Mouse (Mus musculus) neural tube, embryonic 10.5 days (tissue): ENCODE results near the gene Pbx2.
"Not testable (repeated sequence)": the region's sequence is repeated elsewhere in the genome, so short reads cannot be mapped to it uniquely, and the experiment has no call there.

ENCODE experiments used
- DNase-seq: peaks from one replicate; pipeline ENCODE4 v3.0.0-alpha.2; 2017; ENCODE audit warnings: low spot score; ENCODE audit errors: extremely low spot score

Pbx2 gene

GRCm38 (mm10) chr17:34591029-34591993, at the start of gene Pbx2:
Pbx2 (plus strand) TSS chr17:34591266.
- peak; percentile 62 for DNase-seq

DNA sequence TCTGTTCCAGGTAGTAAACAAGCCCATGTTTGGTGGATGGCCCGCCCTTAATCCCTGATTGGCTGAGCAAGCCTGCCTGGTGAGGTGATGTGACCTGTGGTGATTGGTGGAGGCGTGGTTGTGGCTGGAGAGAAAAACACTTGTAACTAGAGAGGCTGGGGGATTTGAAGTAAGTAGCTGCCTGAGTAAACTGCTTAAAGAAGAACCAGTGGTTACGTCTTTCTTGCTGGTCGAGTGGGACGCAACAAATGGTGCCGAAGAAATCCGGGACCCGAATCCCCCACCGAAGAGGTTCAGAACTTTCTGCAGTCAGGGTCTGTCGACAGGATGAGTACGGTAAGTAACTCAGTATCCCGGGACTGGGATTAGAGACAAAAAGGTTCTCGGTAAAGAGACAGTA, 47.5 kb upstream of the Pbx2 start:
- not testable (repeated sequence) for DNase-seq

DNA sequence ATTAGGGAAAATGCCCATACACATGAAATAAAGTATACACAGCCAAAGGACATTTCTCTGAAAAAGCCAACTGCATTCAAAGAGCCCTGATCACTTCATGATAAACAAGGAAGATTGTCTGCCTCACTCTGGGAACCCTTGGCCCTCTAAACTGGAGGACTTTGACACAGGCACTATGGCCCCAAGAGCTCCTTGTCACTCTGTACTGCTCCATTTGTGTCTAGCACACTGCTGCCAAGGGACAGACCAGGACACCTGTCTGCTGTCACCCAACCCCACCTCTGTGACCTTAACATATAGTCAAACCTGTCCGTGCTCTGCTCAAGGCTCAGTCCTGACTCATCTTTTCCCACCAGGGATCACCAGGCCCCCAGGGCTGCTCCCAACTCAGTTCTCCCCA, 44.3 kb upstream of the Pbx2 start:
- no peak for DNase-seq

GRCm38 (mm10) chr17:34547601-34548000, 43.5 kb upstream of the Pbx2 start:
- no peak for DNase-seq

GRCm38 (mm10) chr17:34549156-34549555, 41.9 kb upstream of the Pbx2 start:
- DNase-seq = no peak

DNA sequence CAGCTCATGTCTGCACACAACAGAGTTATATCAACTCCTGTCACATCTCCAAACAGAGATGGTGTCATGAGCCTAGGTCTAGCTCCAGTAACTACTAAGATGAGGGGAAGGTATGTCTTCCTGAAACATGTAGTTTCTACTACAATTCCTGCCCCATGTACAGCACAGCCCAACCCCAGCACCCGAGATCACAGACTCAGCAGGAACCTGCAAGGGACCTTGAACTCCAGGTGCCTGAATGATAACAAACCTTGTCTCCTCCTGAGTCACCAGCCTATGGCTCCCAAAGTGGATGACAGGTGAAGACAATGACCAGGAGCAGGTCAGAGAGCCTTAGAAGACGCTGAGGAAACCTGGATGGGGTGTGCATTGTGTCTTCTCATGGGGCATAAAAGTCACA, 41.2 kb upstream of the Pbx2 start:
- DNase-seq = no peak

- DNase-seq = peak; percentile 83
Observed at GRCm38 (mm10) chr17:34555483-34555882, 35.6 kb upstream of the Pbx2 start.

DNA sequence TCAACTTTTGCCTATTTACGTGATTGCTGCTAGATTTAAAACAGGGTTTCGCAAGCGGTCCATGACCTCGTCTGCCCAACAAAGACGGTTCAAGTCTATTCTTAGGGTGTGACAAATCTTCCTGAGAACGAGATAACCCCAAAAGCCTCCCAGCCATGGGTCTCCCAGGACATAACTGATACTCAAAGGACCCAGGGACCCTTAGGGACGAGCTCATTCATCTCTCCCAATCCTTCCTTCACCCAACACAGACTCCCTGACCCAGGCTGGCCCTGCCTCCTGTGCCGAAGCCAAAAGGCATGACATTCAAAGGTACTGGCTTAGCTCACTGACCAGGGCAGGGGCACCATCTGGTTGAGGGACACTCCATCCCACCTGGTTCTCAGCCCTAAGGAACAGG, 34.7 kb upstream of the Pbx2 start:
- no peak for DNase-seq

DNA sequence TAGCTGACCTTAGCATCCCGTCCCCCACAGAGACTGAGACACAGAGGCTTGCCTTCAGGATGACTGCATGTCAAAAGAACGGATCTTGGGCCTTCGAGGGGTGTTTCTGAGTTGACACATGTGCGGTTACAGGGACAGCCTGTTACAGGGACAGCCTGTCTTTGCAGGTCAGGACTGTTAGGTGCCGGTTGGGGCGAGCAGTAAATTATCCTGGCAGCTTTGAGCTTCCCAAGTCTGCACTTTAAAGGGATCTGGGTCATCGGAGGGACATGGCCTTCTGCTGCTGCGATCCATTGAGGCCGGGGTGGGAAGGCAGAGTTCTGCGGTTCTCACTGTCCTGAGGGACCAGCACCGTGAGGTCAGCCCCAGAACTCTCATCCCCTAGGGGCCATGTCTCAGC, 33.7 kb upstream of the Pbx2 start:
- no peak for DNase-seq

DNA sequence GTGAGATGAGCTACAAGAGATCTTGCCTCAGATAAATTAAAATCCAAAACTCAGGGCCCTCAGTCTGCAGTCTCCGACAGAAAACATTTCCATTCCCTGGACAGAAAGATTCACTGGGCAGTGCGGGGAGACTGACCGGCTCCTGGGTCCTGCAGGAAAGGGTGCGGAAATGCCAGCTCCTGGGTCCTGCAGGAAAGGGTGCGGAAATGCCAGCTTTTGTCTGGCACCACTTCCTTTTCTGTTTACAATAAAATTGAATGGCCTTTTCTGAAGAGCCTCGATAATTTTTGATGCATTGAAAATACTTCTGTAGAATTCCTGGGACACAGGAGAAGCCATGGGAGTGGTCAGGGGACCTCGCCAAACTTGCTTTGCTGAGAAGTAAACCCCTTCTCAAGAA, 31.9 kb upstream of the Pbx2 start:
- DNase-seq = no peak

- no peak for DNase-seq
Observed at GRCm38 (mm10) chr17:34559895-34560294, 31.2 kb upstream of the Pbx2 start.

- DNase-seq = no peak
Observed at GRCm38 (mm10) chr17:34560438-34560837, 30.6 kb upstream of the Pbx2 start.

DNA sequence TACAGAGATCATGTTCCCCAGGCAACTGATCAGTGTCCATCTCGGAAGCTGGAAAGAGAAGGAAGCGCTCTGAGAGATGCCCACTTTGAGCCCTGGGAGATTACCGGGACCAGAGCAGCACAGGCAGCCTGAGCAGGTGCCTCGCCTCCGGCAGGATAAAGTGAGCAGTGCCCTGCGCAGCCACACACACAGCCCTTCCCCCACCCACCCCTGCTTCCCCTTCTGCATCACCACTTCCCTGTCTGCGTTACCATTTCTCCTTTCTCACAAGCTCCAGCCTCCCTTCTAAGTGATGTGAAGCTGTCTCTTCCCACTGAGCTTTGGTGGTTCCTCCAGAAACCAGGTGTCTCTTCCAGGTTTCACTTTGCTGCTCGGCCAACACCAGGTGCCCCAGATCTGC, 29.9 kb upstream of the Pbx2 start:
- no peak for DNase-seq

DNA sequence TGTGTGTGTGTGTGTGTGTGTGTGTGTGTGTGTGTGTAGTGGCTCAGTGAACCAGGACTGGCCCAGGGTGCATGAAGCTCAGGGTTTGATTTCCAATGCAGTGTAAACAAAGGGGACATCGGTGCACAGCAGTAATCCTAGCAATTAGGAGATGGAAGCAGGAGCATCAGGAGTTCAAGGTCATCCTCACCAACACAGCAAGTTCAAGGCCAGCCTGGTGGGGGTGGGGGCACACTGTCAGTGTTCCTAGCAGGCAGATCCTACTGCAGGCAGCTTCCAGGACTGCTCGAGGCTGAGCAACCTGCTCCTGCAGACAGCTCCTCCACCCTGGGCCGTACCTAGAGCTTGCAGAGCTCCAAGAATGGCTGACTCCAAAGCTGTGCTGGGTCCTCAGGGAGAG, 28.5 kb upstream of the Pbx2 start:
- no peak for DNase-seq

DNA sequence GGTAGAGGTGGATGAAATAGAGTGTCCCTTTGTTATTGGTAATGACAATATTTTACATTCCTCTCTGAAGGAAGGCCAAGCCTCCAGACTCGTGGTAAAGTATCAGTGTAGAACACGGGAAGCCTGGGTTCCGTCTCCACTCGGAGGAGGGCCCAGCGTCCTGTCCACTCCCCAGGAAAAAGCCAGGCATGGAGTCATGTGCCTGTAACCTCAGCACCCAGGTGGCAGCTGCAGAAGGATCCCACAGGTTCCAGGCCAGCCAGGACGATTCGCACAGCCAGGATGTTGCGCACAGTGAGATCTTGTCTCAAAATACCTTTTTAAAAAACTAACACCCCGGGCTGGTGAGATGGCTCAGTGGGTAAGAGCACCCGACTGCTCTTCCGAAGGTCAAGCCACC, 27.7 kb upstream of the Pbx2 start:
- no peak for DNase-seq

- DNase-seq = peak; percentile 32
Observed at GRCm38 (mm10) chr17:34564003-34564421, 27.1 kb upstream of the Pbx2 start, which contains the start of gene Notch4. Notch4 (plus strand) TSS chr17:34564268.

GRCm38 (mm10) chr17:34564796-34565195, 26.3 kb upstream of the Pbx2 start:
- DNase-seq = no peak

DNA sequence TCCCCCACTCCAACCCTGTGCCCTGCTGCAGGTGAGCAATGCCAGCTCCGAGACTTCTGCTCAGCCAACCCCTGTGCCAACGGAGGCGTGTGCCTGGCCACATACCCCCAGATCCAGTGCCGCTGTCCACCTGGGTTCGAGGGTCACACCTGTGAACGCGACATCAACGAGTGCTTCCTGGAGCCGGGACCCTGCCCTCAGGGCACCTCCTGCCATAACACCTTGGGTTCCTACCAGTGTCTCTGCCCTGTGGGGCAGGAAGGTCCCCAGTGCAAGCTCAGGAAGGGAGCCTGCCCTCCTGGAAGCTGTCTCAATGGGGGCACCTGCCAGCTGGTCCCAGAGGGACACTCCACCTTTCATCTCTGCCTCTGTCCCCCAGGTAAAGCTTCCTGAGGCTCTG, 23.8 kb upstream of the Pbx2 start:
- no peak for DNase-seq

- no peak for DNase-seq
Observed at GRCm38 (mm10) chr17:34568421-34568820, 22.6 kb upstream of the Pbx2 start.

- DNase-seq = no peak
Observed at GRCm38 (mm10) chr17:34569919-34570318, 21.1 kb upstream of the Pbx2 start.

DNA sequence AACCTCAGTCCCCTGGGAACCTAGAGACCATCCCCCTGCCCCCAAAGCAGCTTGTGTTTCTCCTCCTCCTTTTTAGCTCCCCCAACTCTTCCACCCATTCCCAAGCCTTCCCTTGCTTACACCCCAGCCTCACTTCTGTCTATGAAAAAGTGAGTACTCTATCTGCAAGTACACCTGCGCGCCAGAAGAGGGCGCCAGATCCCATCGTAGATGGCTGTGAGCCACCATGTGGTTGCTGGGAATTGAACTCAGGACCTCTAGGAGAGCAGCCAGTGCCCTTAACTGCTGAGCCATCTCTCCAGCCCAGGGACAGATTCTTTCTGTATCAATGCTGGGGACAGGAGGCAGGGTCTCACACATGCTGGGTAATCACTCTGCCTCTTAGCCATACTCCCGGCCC, 19.2 kb upstream of the Pbx2 start:
- no peak for DNase-seq

- DNase-seq = no peak
Observed at GRCm38 (mm10) chr17:34572361-34572760, 18.7 kb upstream of the Pbx2 start.

DNA sequence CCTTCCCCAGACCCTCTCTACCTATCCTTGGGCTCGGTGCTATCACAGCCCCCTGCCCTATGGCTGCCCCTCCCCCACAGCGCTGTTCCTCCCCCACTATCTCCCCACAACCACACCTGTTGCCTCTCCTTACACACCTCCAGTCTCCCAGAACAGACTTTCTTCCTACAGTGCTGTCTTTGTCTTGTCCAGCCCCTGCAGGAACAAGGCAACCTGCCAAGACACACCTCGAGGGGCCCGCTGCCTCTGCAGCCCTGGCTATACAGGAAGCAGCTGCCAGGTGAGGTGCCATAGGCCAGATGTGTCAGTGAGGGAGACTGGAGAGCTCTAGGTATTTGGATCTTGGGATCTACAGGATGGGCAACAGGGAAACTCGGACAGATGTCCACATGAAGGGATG, 14.5 kb upstream of the Pbx2 start:
- no peak for DNase-seq
